Mouse (Mus musculus): ENCODE data around the gene Gm20388.

Gm20388 gene

DNA sequence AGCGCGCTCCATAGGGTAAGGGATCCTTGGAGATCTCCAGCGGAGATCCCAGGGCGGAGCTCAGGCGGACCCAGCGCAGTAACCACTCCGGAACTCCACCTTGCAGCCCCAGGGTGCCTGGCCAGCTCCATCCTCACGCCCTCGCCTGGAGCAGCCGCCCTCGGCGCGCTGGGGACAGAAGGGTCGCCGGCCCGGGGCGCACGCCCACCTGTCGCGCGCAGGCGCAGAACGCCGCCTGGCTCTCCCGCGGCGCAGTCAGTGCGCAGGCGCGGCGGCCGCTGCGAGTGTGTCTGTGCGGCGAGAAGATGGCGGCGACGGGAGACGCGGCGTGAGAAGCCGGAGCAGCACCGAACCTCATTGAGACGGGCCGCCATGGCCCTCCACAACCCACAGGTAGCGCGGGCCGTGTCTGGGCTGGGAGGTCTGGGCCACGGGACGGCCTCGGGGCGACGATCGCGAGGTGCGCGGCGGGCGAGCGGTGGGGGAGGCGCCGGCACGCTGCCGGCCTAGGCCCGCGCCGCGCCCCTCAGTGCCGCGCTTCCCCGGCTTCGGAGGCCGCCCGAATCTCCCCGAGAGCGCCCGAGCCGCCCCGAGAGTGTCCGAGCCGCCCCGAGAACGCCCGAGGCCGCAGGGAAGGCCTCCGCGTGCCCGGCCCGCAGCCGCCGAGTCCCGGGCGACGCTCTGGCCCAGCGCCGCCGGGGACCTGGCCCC lies at the start of gene Gm20388:
Gene Gm20388, plus strand, starts transcription at position 295 of the 711 bp plus-strand sequence.
- peak; percentile 93 for DNase-seq (ENCODE audit: extremely low spot score, low spot score)

DNA sequence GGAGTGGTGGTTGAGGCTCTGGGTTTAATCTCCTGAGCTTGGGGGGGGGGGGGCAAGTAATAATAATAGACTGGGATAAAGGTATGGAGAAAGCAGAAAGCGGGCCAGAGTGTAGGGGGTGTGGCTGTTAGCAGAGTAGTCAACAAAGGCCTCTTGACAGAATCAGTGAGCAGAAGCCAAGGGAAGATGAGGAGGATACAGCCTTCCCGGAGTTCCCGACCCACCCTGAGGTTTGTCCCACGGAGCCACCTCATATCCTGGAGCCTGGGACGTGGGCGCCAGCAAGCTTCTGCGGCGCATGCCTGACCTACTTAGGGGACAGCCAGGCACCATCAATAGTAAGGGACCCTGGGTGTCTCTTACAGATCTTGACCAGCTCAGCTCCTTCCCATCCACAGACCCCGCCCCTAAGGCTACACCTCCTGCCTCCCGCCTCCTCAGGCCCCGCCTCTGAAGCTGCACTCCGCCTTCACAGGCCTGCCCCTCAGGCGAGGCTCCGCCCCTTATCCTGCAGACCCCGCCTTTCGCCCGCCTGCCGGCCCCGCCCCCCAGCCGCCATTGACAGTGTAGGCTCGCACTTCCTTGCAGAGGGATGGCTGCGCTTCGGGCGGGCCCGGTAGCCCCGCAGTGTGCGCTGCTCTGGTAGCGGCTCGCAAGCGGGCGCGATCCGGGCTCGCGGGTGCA lies 48.8 kb upstream of the Gm20388 start, which contains the start of gene Klhl36:
Gene Klhl36, plus strand, starts transcription at position 561 of the 684 bp plus-strand sequence.
- peak; percentile 98 for DNase-seq (ENCODE audit: extremely low spot score, low spot score)

DNA sequence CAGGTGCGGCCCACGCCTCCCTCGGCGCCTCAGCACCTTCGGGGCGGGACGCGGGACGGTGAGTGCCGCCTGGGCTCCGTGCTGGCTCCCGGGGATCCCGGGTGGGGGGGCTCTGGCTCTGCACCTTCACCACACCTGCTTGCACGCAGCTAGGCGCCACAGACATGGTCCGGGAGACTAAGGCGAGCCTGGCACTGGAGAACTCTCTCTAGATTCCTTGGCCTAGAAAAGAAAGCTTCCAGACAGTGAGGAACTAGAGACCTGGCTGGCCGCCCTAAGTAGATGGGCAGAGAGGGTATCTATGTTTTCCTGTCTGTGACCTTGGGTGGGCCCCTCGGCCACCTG lies 48.3 kb upstream of the Gm20388 start:
- DNase-seq (ENCODE audit: extremely low spot score, low spot score): no peak

DNA sequence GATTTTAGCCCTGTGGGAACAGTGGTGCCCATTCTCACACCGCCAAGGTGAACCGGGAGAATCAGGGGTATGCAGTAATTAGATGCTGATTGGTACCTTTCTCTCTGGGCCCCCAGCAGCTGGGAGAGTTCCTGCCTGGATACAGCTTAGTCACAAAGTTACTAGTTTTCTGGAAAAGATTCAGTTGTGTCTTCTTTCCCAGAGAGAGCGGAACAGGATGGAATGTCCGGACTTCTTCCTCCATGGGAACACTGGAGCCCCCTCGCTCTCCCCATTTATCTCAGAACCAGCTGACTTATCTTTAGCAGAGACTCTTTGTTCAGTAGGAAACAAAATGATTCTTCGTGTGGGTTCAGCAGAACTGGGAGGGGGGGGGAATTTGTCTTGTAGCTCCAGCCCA lies 47.9 kb upstream of the Gm20388 start:
- no peak for DNase-seq (ENCODE audit: extremely low spot score, low spot score)

DNA sequence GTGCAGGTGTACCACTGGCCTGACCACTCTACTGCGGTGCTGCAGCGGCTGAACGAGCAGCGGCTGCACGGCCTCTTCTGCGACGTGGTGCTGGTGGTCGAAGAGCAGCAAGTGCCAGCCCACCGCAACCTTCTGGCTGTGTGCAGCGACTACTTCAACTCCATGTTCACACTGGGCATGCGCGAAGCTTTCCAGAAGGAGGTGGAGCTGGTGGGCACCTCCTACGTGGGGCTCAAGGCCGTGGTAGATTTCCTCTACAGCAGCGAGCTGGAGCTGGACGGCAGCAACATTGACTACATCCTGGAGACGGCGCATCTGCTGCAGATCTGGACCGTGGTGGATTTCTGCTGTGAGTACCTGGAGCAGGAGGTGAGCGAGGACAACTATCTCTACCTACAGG lies 41.0 kb upstream of the Gm20388 start:
- DNase-seq (ENCODE audit: extremely low spot score, low spot score): no peak

DNA sequence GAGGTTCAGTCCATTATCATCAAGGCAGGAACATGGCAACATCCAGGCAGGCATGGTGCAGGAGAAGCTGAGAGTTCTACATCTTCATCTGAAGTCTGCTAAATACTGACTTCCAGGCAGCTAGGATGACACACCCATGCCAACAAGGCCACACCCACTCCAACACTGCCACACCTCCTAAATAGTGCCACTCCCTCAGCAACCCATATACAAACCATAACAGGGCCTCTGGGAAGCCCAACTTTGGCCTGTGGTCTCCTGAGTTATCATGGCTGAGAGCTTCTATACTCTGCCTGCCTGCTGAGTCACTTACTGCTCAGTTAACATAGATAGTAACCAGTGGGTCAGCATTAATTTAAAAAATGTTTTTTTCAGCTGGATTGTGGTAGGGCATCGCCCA lies 37.5 kb upstream of the Gm20388 start:
- no peak for DNase-seq (ENCODE audit: extremely low spot score, low spot score)

DNA sequence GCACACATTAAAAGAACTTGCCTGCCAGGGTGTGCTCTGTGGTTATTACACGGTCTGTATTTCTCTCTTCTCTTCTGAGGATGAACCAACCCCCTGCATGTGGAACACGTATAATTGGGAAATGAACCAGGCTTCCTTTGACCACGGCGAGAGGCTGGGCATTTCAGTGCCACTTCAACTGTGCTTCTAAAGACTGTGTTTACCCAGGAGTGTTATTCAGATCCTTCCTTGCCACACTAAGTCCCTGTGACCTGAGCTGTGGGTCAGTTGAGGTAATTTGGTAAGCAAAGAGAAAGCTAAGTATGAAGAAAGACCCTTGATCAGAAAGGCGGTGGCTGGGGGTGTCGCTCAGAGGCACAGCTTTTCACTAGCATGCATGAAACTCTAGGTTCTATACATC lies 29.3 kb upstream of the Gm20388 start:
- no peak for DNase-seq (ENCODE audit: extremely low spot score, low spot score)

DNA sequence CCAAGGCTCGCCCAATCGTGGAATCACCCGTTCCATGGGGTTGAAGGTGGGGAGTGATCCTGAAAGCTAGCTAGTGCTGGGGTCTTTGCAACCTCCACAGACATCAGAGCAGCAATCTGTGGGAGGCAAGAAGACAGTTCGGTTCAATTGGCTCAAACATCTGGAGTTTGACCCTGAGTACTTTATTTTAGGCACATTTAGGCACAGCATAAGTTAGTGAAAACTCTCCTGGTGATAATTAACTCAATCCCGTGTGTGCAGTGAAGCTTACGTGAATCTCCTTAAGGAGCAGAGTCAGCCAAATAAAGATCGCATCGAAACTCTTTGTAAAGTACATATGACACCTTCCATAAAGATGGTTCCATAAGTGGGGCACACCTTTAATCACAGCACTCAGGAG lies 28.7 kb upstream of the Gm20388 start:
- no peak for DNase-seq (ENCODE audit: extremely low spot score, low spot score)

DNA sequence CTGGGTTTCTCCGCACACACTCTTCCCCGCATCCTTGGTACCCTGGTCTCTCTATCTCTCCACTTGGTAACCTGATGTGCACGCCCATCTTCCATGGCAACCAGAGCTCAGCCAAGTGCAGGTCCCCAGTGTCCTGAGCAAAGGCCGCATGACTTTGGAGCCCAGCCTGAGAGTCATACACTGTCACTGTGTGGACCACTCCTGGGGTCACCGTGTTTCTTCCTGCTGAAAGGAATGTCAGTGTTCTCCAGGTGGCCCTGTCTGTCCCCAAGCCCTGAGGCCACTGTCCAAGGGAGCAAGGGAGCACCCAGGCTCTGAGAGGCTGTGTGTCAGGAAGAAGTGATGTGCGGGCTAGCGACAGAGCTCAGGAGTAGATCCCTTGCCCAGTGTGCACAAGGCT lies 27.4 kb upstream of the Gm20388 start:
- no peak for DNase-seq (ENCODE audit: extremely low spot score, low spot score)

DNA sequence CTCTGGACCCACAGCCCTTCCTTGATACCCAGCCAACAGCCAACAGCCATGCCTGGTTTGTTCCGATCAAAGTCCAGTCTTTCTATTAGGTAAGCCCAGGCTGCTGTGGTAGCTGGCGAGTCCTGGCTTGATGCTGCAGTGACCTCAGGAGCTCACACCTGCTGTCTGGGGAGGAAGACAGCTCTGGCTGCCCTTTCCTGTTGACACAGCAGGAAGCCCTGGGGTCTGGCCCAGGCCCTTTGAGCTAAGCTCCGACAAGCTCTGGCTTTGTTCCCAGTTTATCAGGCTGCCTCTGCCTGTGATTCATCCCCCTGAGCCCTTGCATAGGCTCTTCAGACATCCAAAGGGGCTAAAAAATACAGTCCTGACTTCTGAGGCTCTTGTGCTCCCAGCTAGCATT lies 25.0 kb upstream of the Gm20388 start:
- no peak for DNase-seq (ENCODE audit: extremely low spot score, low spot score)

DNA sequence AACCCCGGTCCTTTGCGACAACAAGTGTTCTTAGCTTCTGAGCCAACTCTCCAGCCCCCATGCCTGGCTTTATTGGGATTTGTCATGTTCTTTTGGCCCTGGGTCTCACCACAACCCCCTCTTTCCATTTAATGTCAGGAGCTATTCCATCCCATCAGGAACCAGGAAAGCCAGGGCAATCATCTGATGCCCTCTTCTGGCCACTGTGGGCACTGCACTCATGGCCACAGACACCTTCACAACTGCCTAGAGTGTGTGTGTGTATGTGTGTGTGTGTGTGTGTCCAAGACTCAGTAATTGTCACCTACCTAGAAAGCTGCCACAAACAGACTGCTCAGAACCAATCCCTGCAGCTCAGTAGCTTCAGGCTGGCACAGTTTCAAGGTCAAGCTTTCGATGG lies 23.5 kb upstream of the Gm20388 start:
- DNase-seq (ENCODE audit: extremely low spot score, low spot score): peak; percentile 68

DNA sequence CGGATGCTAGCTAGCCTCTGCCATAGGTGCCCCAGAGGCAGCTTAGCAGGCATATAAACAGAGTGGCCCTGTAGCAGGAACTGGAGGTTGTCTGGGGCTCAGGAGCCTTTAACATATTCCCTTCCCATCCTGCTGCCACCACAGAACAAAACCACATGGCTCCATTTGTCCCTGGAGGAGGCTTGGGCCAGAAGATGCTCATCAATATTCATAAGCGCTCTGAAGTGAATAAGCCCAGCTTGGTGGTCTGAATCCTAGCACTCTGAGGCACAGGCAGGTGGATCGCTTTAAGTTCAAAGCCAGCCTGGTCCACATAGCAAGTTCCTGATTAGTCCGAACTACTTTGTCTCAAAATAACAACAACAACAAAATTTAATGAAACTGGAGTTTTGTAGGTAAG lies 22.6 kb upstream of the Gm20388 start:
- no peak for DNase-seq (ENCODE audit: extremely low spot score, low spot score)

DNA sequence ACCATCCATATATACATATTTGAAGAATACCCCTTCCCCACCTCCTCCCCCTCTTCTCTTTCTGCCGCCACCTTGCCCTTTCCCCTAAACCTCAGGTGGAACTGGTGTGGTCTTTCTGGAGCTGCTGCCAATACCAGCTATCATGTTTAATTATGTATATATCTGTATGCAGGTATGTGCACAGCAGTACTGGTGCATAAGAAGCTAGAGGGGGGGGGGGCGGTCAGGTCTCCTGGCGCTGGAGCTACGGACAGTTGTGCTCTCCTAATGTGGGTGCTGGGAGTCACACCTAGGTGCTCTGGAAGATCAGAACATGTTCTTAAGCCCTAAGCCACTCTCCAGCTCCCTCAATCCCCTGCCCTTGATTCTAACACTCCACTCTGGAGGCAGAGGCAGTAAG lies 13.6 kb upstream of the Gm20388 start:
- DNase-seq (ENCODE audit: extremely low spot score, low spot score): no peak

DNA sequence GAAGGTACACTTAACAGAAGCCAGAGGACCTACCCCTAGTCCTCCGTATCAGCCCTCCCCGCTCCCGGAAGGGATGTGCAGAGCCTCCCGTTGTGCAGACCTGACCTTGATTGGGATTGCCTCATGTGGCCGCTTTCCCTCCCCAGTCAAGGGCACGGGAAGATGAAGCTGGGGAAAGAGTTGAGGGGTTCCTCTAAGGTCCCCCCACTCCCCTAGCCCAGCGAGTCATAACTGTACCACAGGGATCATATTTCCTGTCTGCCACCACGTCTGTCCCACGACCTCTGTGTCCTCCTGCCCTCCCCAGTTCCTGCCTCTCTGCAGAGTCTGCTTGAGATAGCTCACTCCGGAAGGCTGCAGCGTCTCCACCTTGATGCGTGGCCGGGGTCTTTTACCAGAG lies 12.7 kb upstream of the Gm20388 start:
- peak; percentile 37 for DNase-seq (ENCODE audit: extremely low spot score, low spot score)

DNA sequence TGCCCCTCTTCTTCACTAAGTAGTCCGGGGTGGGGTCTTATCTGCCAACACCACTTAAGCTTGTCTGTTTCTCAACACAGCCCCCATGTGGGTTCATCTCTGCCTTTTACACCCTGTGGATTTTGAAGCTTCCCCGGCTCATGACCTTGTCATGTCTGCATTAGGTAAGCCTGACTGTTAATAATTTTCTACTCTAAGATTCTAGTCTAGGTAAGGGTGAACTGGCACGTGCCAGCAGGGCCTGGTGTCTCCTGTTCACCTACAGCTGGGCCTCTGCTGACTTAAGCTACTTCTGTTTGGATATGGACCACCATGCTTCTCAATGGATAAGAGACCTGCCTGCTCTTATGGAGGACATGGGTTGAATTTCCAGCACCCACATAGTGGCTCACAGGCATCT lies 9.3 kb upstream of the Gm20388 start:
- no peak for DNase-seq (ENCODE audit: extremely low spot score, low spot score)

DNA sequence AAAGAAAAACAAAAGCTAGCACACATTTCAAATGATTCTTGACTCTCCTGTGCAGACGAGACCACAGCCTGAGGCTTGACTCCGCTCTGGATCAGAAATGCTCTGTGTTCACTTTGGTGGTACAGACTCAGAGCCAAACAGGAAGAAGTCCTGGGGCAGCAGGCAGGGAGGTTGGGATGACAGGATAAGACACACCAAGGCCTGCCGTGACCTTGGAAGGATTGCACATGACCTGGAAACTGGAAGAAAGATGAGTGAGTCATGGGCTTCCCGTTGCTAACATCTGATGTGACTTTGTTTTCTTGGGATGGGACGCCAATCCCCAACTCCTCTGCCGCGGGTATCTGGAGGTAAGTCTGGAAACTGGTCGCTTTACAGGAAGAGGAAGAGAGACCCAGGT lies 8.7 kb upstream of the Gm20388 start:
- no peak for DNase-seq (ENCODE audit: extremely low spot score, low spot score)

DNA sequence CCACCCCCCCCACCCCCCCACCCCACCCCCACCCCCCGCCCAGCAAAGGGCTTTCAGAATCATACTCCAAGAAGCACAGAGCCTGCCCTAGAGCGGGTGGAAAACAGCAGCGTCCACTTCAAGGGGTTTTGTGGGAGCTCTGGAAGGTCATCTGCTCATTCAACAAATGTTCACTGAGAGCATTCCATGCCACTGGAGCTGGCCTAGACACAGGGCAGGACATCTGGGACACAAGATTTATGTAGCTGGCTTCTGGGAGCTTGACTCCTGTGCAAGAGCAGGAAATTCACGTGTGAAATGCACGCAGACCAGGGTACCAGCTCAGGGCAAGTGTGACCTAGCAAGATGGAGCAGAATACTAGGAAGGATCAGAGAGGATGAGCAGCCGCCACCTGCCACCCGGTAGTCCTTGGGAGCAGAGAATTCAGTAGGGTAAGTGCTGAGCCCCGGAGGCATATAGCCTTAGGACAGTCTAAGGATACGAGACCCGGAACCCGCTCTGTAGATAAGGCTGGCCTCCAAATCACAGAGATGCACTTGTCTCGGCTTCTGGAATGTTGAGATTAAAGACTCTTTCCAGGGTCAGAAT lies 6.2 kb upstream of the Gm20388 start:
- DNase-seq (ENCODE audit: extremely low spot score, low spot score): no peak

DNA sequence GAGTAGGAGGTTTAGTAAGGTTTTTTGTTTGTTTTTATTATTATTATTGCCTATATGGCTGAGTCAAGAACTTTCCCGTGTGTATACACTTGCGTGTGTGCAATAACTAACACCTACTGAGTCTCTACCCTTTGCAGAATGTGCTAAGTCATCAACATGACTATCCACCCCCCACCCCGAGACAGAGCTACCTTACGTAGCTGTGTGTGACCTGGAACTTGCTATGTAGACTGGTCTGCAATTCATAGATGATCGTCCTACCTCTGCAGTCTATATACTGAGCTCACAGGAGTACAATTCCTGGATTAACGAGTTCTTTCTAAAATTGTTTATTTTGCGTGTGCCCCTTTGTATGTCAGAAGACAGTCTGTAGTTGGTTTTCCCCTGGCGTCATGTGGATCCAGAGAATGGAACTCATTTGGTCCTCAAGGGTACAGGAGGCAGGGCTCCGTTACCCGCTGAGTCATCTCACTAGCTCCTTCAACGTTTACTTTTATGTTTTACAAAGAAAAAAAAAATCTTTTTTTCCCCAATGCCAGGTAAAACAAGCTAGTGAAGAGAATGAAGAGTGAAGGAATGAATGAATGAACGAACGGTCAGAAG lies 596 bp upstream of the Gm20388 start, which contains the start of gene Usp10:
Gene Usp10, plus strand, starts transcription at position 417 of the 603 bp plus-strand sequence.
- DNase-seq (ENCODE audit: extremely low spot score, low spot score): no peak

DNA sequence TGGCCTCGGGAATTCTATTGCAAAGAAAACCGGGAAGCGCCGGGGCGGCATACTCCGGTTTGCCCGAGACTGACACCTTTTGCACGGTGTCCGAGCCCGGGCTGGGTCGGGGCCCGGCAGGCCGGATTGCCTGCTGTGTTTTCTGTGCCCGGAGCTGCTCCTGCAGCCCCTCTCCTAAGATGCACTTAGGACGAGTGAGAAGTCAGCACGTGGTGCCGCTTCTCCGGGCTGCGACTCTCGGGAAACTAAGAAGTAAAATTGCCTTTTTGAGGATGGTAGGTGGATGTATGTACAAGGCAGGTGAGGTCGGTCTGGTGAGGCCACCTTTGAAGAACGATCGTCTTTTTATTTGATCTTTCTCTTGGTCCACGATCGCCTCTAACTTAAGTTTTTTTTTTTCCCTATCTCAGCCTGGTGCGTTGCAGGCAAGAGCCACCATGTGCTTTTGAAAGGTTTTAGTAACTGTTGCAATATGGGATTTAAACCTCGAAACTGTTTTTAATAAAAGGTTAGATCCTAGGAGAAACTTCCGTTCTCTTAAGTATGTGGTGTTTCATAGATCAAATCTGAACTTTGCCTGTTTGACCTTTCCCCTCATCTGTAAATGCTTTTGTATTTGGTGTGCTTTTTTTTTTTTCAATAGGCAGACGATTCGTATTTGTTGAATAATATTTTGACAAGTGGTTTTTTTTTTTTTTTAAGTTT lies 769 bp downstream of the Gm20388 start:
- DNase-seq (ENCODE audit: extremely low spot score, low spot score): no peak

DNA sequence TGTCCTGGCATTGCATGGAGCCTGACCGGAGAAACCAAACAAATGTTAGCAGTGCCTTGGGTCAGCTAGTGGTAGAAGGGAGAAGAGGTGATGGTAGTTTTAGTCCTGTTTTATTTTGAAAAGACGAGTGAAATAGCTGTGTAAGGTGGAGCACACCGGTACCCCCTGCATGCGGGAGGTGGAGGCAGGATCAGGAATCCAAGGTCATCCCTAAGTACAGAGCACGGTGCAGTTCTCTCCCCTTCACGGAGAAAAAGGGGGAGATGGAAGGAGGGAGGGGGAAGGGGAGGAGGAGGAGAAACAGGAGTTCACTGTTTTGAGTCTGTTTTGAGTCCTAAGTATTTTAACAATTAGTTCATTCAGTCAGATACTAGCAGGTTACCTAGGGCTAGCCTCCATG lies 2.0 kb downstream of the Gm20388 start:
- DNase-seq (ENCODE audit: extremely low spot score, low spot score): no peak

DNA sequence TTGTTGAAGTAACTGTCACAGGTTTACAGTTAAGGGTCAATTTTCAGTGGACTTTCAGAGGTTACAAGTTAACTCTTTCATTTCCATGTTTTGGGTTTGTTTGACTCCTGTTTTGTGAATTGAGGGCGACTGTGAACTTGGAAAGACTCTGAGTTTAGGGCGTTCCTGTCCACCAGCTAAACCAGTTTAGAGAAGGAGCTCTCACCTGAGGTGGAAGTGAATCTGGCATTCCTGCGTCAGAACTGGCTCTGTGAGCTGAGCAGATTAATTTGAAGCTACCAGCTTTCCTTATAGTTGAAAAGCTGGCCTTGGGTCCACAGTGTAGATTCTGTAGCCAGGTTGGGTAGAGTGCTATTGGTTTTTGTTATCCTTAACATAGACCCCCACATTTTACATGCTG lies 2.5 kb downstream of the Gm20388 start:
- no peak for DNase-seq (ENCODE audit: extremely low spot score, low spot score)

DNA sequence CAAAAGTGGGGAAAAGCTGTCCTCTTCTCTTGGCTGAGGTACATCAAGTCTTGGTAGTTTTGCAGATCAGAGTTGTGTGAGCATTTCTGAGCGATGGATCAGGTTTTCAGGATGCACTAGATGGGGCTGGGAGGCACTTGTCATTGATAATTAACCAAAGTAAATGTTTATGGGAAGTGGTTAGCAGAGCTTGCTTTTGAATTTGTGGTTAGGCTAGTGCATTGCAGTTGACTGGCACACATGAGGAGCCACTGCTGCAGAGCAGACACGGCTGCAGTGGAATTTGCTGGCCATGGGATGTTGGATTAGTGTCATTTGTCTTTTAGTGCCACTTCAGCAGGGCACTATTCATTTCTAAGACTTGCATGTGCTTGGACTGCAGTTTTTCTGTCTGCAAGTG lies 3.5 kb downstream of the Gm20388 start:
- no peak for DNase-seq (ENCODE audit: extremely low spot score, low spot score)
